Mouse (Mus musculus): ENCODE data around the gene Synpo2l. TPM values are rescaled to one million over a fixed set of nuclear protein-coding genes. Genes with fewer than 3 reads are reported as not detected.
A peak's percentile ranks its signal among the peaks of the same experiment; 100 is the strongest.
"Not testable (repeated sequence)": the region's sequence is repeated elsewhere in the genome, so short reads cannot be mapped to it uniquely, and the experiment has no call there.

Gene Synpo2l
- total RNA-seq (2021): under 1 TPM; 0.12 to 0.22 TPM

DNA sequence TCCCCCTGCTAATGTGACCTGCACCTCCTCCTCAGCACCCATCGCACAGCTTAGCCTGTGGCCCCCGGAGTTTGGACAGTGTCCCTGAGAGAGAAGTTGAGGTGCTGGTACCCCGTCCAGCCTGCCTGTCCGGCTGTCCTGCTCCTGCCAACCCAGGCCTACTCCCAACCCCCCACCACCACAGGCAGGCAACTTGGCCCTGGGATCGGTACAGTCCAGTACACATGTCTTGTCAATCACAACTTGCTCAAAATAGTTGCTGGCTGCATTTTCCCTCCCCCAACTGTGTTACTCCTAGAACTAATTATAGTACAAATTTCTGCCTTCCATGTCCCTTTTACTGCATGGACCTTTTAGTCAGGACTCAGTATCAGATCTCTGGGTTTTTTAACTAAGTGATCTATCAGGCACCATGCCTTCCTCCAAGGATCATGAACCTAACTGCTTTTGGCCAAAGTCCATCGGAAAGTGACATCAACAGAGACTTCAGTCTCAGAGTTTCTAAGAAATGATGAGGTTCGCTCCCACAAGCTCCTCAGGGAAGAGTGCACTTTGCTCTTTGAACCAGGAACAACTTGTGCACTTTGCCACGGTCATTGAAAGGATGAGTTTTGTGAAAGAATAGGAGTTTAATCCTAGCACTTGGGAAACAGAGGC, at the start of gene Synpo2l:
TSS of gene Synpo2l (minus strand) at position 201 of the 657 bp plus-strand sequence.
- no peak for DNase-seq (ENCODE audit: extremely low spot score in 1 of 2, low spot score in 1 of 2)

DNA sequence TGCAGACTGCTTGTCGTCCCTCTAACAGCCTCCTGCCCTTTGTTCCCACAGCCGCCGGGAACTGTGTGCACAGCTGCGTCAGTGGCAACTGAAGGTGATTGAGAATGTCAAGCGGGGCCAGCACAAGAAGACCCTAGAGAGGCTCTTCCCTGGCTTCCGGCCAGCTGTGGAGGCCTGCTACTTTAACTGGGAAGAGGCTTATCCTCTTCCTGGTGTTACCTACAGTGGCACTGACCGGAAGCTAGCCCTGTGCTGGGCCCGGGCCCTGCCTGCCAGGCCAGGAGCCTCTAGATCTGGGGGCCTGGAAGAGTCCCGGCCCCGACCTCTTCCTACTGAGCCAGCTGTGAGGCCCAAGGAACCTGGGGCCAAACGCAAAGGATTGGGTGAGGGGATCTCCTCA, 45.7 kb upstream of the Synpo2l start:
- DNase-seq (ENCODE audit: extremely low spot score in 1 of 2, low spot score in 1 of 2): no peak

DNA sequence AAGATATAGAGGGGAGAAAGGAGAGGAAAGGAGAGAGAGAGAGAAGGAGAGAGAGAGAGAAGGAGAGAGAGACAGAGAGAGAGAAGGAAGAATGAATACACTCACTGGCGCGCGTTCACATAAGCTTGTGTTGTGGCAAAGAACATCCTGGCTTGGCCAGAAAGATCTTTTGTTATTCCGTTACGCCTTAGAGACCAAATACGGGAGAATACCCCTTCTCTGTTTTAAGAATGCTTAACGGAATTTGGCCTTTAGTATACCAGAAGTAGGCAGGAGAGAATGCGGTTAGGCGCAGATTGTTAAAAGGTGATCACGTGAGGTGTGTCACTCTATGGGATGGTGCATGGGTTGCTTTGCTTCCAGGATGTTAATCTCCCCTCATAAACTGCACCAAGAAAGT, 40.1 kb upstream of the Synpo2l start:
- no peak for DNase-seq (ENCODE audit: extremely low spot score in 1 of 2, low spot score in 1 of 2)

GRCm38 (mm10) chr14:20707201-20708190, 39.3 kb upstream of the Synpo2l start, which contains the start of gene Zswim8:
Gene Zswim8, plus strand, starts transcription at chr14:20707552.
- DNase-seq (ENCODE audit: extremely low spot score in 1 of 2, low spot score in 1 of 2): peak; percentile 73 to 87

- not testable (repeated sequence) for DNase-seq (ENCODE audit: extremely low spot score in 1 of 2, low spot score in 1 of 2)
Measured at GRCm38 (mm10) chr14:20703461-20703860, 35.3 kb upstream of the Synpo2l start.

GRCm38 (mm10) chr14:20702741-20703381, 34.7 kb upstream of the Synpo2l start, which contains the start of gene Chchd1:
Gene Chchd1, plus strand, starts transcription at chr14:20703006.
- peak; percentile 90 to 92 for DNase-seq (ENCODE audit: extremely low spot score in 1 of 2, low spot score in 1 of 2)

GRCm38 (mm10) chr14:20702096-20702740, 34.1 kb upstream of the Synpo2l start:
- DNase-seq (ENCODE audit: extremely low spot score in 1 of 2, low spot score in 1 of 2): no peak

GRCm38 (mm10) chr14:20701554-20701953, 33.4 kb upstream of the Synpo2l start:
- no peak for DNase-seq (ENCODE audit: extremely low spot score in 1 of 2, low spot score in 1 of 2)

DNA sequence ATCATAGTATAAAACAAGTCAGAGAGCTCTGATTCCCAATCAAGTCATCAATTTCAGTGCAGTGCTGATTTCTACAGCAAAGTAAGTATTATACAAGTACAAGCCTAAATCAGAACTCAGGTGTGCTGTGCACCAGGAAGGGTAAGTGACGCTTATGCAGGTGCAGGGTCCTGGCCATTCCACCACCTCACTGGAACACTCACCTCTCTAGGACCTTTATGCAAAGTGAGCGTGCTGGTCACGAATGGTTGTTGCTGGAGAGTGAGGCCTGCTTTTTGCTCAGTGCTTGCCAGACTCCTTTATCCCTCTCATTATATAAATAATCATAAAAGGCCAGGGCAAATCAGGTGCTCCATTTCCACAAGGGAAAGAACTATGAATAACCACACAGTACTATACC, 32.2 kb upstream of the Synpo2l start:
- no peak for DNase-seq (ENCODE audit: extremely low spot score in 1 of 2, low spot score in 1 of 2)

GRCm38 (mm10) chr14:20698515-20698914, 30.4 kb upstream of the Synpo2l start:
- no peak for DNase-seq (ENCODE audit: extremely low spot score in 1 of 2, low spot score in 1 of 2)

- DNase-seq (ENCODE audit: extremely low spot score in 1 of 2, low spot score in 1 of 2): peak in 1 of 2 experiments; percentile 47
Measured at GRCm38 (mm10) chr14:20696986-20697385, 28.8 kb upstream of the Synpo2l start.

- no peak for DNase-seq (ENCODE audit: extremely low spot score in 1 of 2, low spot score in 1 of 2)
Measured at GRCm38 (mm10) chr14:20695761-20696520, 27.8 kb upstream of the Synpo2l start.

DNA sequence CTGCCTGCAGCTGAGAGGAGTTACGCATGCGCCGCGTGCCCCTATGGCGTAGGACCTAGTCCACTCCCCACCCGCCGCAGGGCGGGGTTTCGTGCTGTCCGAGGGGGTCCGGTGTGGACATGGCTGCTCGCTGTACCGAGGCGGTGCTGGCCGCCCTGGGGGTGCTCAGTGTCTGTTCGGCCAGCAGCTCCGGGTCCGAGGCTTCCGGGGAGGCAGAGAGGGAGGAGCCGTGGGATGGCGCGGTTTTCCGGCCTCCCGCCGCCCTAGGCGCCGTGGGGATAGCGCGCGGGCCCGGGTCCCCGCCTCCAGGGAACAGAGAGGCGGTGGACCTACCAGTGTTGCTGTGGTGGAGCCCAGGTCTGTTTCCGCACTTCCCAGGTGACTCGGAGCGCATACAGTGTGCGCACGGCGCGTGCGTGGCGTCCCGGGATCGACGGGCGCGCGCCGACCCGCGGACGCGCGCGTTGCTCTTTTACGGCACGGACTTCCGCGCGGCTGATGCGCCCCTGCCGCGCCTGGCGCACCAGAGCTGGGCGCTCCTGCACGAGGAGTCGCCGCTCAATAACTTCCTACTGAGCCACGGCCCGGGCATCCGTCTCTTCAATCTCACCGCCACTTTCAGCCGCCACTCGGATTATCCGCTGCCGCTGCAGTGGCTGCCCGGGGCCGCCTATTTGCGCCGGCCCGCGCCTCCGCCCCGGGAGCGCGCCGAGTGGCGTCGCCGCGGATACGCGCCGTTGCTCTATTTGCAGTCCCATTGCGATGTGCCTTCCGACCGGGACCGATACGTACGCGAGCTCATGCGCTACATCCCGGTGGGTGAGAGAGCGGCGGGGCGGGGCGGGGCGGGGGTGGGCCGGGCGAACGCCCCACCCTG, 27.0 kb upstream of the Synpo2l start, which contains the start of gene Fut11:
TSS of gene Fut11 (plus strand) at position 85 of the 877 bp plus-strand sequence.
- DNase-seq (ENCODE audit: extremely low spot score in 1 of 2, low spot score in 1 of 2): peak; percentile 74 to 78

- DNase-seq (ENCODE audit: extremely low spot score in 1 of 2, low spot score in 1 of 2): peak in 1 of 2 experiments; percentile 38
Measured at GRCm38 (mm10) chr14:20694185-20694883, 26.2 kb upstream of the Synpo2l start.

DNA sequence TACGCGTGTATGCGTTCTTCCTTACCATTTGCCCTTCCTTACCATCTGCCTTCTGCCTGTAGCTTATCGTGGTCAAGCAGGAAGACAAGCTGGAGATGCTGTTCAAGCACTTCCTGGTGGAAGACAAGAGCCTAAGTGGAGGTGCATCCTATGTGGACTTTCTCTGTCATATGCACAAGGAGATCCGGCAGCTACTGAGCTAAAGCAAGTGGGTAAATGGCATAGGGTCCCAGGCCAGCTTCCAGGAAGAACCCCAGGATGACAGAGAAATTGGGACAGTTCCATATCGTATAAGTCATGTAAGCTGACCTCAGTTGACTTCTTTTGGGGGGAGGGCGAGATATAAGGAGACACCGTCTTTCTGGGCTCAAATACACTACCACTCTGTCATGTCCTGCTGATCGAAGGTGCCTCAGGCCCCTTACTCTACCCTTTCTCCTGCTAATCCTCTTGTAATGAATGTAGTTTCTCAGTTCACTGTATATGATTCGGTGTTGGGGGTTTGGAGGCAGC, 25.5 kb upstream of the Synpo2l start:
- no peak for DNase-seq (ENCODE audit: extremely low spot score in 1 of 2, low spot score in 1 of 2)

GRCm38 (mm10) chr14:20691772-20692171, 23.6 kb upstream of the Synpo2l start:
- no peak for DNase-seq (ENCODE audit: extremely low spot score in 1 of 2, low spot score in 1 of 2)

- no peak for DNase-seq (ENCODE audit: extremely low spot score in 1 of 2, low spot score in 1 of 2)
Measured at GRCm38 (mm10) chr14:20689009-20689408, 20.9 kb upstream of the Synpo2l start.

GRCm38 (mm10) chr14:20686576-20686975, 18.4 kb upstream of the Synpo2l start:
- no peak for DNase-seq (ENCODE audit: extremely low spot score in 1 of 2, low spot score in 1 of 2)

Measured in layer of hippocampus, postnatal 25 days (tissue).